Mouse (Mus musculus) ES-Bruce4 (cell line): ENCODE data around the gene H3f3a.

Experiments
- CTCF ChIP-seq: IDR thresholded peaks from one replicate; pipeline ENCODE4 v1.8.1; 2011; ENCODE audit warnings: low read depth, low read length
- EP300 ChIP-seq: IDR thresholded peaks from 2 replicates; pipeline ENCODE4 v1.6.1; 2011; ENCODE audit warnings: low read depth, low read length; ENCODE audit not compliant: insufficient read depth
- POLR2A ChIP-seq: IDR thresholded peaks from one replicate; pipeline ENCODE4 v1.8.1; 2011; ENCODE audit warnings: low read length; ENCODE audit not compliant: insufficient read depth

- TF ChIP-seq POLR2A = no peak
- peak; percentile 75 for TF ChIP-seq CTCF
- TF ChIP-seq EP300 = no peak
These were observed 39.1 kb downstream of the H3f3a start for GRCm38 (mm10) chr1:180774664-180775063.
